Mouse (Mus musculus) heart, embryonic 15.5 days (tissue): ENCODE results near the gene Tbl1x. TPM values are rescaled to one million over a fixed set of nuclear protein-coding genes. Genes with fewer than 3 reads are reported as not detected.
"Not testable (repeated sequence)": the region's sequence is repeated elsewhere in the genome, so short reads cannot be mapped to it uniquely, and the experiment has no call there.

Source experiments
- ATAC-seq: fragments of 200-750 bp; cut with Nextera tagmentation; replicated peaks from 2 replicates; pipeline ENCODE4 v1.8.0; 2017; ENCODE audit warnings: low read depth, moderate TSS enrichment; ENCODE audit not compliant: insufficient number of reproducible peaks, insufficient read depth, low FRiP score
- H3K27ac ChIP-seq: fragments of 300-500 bp; sonication (generic); 2 replicates; pipeline ENCODE4 v1.5.1; 2015; ENCODE audit warnings: mild to moderate bottlenecking, inconsistent platforms
- H3K27me3 ChIP-seq: fragments of 300-500 bp; sonication (generic); 2 replicates; pipeline ENCODE4 v1.6.1; 2015; ENCODE audit warnings: inconsistent platforms
- H3K36me3 ChIP-seq: fragments of 300-500 bp; sonication (generic); 2 replicates; pipeline ENCODE4 v1.6.1; 2015; ENCODE audit warnings: mild to moderate bottlenecking, inconsistent platforms
- H3K4me1 ChIP-seq: fragments of 300-500 bp; sonication (generic); replicated peaks from 2 replicates; pipeline ENCODE4 v1.6.1; 2015; ENCODE audit warnings: inconsistent platforms
- H3K4me2 ChIP-seq: fragments of 300-500 bp; sonication (generic); 2 replicates; pipeline ENCODE4 v1.6.1; 2015; ENCODE audit warnings: inconsistent platforms, mild to moderate bottlenecking, moderate library complexity
- H3K4me3 ChIP-seq: fragments of 300-500 bp; sonication (generic); 2 replicates; pipeline ENCODE4 v1.5.1; 2015; ENCODE audit warnings: mild to moderate bottlenecking, inconsistent platforms
- H3K9ac ChIP-seq: fragments of 300-500 bp; sonication (generic); 2 replicates; pipeline ENCODE4 v1.6.1; 2015; ENCODE audit warnings: mild to moderate bottlenecking, inconsistent platforms
- H3K9me3 ChIP-seq: fragments of 300-500 bp; sonication (generic); replicated peaks from 2 replicates; pipeline ENCODE4 v1.6.1; 2016; ENCODE audit warnings: inconsistent platforms
- WGBS: fragments of 180-500 bp; shearing (Covaris S2); methylation state at CpG from one replicate; pipeline ENCODE4 v1.1.7; 2015; ENCODE audit warnings: mixed read lengths; 5-methylcytosine and 5-hydroxymethylcytosine counted together
- polyA plus RNA-seq: library from polyadenylated mRNA; unstranded; fragments of >200 nt; fragmentation: Nextera tagmentation; extraction: Ambion mirVana; gene quantifications from 2 replicates; pipeline ENCODE4 v1.2.1, GENCODE M21; 2015

Tbl1x gene
- polyA plus RNA-seq, 1 experiment from 2014 or later: 53.3 TPM

DNA sequence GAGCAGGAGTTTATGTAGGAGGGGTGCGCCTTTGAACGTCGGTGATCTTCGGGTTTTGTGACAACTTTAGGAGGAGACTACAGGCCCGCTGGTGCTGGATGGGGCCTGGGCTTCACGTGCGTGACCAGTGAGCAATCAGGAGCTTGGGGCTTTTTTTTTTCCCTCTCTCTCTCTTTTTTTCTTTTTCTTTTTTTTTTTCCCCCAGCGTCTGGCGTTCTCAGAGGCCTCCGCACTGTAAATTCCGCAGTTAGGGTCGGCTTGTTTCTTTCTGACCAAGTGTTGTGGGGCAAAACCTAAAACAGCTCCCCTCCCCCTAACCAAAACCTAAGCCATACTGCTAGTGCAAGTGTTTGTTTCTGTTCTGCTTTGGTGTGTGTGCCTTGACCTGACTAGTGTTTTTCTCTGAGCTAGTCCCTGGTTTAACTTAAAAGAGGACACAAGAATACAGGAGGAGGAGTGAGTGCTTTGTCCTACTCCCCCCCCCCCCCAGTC lies 1.2 kb downstream of the Tbl1x start:
- 8% methylated on average over 12 of the region's 12 CpGs for WGBS
- H3K4me2 ChIP-seq: peak overlapping the region; percentile 55
- peaks cover 30% of the 10 kb centered on the region for H3K4me1 ChIP-seq
- H3K36me3 ChIP-seq: no peaks in the 10 kb centered on the region
- H3K27ac ChIP-seq: peak overlapping the region; percentile 97
- no peaks in the 10 kb centered on the region for H3K9me3 ChIP-seq
- H3K9ac ChIP-seq: peak overlapping the region; percentile 80
- H3K27me3 ChIP-seq: no peaks in the 10 kb centered on the region
- ATAC-seq: no peak
- peak overlapping the region; percentile 71 for H3K4me3 ChIP-seq

DNA sequence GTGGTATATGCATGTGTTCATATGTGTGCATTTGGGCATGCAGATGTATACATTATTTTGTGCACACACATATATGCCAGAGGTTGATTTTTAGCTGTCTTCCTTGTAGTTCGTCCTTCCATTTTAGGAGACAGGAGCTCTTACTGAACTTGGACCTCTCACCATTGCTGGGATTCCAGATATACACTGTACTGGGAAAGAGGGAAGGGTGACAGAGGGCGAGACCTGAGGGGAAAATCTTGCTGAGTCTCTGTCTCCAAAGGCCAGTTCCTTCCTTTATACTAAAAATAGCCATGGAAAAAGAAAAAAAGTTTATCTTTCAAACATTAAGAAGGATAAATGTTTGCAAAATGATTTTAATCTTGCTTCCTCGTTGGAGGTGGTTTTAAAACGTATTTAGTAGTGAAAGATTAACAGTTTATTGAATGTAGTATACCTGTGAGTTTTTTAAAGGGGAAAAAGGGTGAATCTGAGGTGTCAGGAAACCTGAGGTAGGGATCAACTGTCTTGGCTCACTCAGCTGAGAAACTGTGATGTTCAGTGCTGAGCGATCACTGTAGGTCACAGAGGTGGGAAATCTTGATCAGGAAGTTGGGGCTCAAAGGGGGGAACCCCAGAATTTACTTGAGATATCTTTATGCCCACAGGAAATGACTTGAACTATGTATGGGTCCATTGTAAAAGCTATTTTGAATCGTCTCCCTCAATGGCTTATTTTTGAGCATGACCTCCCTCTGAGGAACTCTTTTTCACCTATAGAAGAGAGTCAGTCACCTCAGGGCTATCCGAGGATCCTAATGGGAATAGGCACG lies 6.7 kb downstream of the Tbl1x start:
- H3K4me1 ChIP-seq: peaks cover 26% of the 10 kb centered on the region
- no peaks in the 10 kb centered on the region for H3K9me3 ChIP-seq
- no peaks in the 10 kb centered on the region for H3K36me3 ChIP-seq
- no peaks in the 10 kb centered on the region for H3K27me3 ChIP-seq
- H3K4me2 ChIP-seq: no peak overlapping the region
- peak overlapping the region; percentile 27; the same call in 1 of the 2 replicates for H3K27ac ChIP-seq
- WGBS: 35% methylated on average over 8 of the region's 8 CpGs
- H3K4me3 ChIP-seq: no peak overlapping the region
- no peak overlapping the region for H3K9ac ChIP-seq
- no peak for ATAC-seq

DNA sequence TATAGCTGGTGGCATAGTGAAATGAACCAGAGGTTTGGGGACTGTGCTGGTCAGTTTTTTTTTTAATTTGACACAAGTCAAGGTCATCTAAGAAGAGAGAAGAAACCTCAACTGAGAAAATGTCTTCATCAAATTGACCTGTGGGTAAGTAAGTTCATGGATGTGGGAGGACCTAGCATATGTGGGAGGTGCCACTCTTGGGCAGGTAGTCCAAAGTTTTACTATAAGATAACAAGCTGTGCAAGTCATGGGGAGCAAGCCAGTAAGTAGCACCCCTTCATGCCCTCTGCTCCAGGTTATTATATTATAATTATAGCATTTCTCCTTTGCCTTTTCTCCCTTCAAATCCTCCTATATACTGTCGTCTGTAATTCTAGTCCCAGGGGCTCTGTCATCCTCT lies 8.1 kb downstream of the Tbl1x start:
- Histone ChIP-seq H3K4me1 (peaks cover 31% of the 10 kb centered on the region), H3K36me3 (no peaks in the 10 kb centered on the region), H3K4me3 (no peak overlapping the region), H3K9me3 (no peaks in the 10 kb centered on the region), H3K4me2 (no peak overlapping the region), H3K27me3 (no peaks in the 10 kb centered on the region), H3K27ac (no peak overlapping the region), H3K9ac (no peak overlapping the region)
- WGBS: 50% methylated on average over 1 of the region's 1 CpGs
- no peak for ATAC-seq

DNA sequence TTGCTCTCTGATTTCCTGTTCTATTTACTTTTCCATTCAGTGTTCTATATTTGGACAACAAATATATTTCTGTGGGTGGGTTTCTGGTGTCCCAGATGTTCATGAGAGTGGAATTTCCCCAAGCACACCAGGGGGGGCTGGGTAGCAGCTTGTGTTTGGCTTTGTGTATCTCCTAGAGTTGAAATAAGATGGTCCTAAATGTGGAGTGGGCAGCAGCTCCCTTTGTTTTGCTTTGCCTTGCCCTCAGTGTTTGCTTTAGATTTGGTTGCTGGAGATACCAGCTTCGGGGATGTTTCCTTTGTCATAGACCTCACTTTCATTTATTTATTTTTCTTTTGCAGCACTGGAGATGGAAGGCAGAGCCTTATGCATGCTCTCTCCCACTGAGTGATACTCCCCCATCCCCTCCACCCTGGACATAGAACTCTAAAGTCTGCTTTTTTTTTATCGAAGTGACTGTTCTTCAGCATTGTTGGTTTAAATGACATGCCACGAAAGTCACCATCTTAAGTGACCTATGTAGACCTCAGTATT lies 12.1 kb downstream of the Tbl1x start:
- Histone ChIP-seq H3K9ac (no peak overlapping the region), H3K27ac (no peak overlapping the region), H3K4me3 (no peak overlapping the region), H3K36me3 (no peaks in the 10 kb centered on the region), H3K4me2 (no peak overlapping the region), H3K9me3 (no peaks in the 10 kb centered on the region), H3K27me3 (no peaks in the 10 kb centered on the region), H3K4me1 (peaks cover 11% of the 10 kb centered on the region)
- ATAC-seq: no peak
- 39% methylated on average over 3 of the region's 3 CpGs for whole genome bisulfite sequencing

DNA sequence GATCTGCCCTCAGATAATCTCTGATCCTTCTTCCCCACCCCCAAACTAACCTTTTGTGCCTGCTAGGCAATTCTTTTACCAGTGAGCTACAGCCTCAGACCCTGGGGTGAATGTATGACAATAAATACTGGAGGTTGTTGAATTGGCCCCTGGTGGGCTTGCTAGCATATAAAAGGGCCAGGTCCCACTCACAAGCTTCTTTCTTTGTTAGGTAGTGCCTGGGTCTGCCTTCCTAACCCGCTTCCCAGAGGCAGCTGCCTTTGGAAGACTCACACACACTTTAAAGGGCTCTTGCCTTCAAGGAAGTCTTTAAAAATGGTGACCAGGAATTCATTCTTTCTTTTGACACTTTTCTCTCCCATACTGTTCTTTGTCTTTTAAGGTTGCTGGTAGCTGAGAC lies 14.4 kb downstream of the Tbl1x start:
- 73% methylated on average over 1 of the region's 1 CpGs for WGBS
- Histone ChIP-seq H3K9me3 (no peaks in the 10 kb centered on the region), H3K4me1 (peaks cover 9% of the 10 kb centered on the region; the same call in 1 of the 2 replicates), H3K36me3 (no peaks in the 10 kb centered on the region), H3K4me2 (no peak overlapping the region), H3K4me3 (no peak overlapping the region), H3K27me3 (no peaks in the 10 kb centered on the region), H3K27ac (no peak overlapping the region), H3K9ac (no peak overlapping the region)
- ATAC-seq: no peak

DNA sequence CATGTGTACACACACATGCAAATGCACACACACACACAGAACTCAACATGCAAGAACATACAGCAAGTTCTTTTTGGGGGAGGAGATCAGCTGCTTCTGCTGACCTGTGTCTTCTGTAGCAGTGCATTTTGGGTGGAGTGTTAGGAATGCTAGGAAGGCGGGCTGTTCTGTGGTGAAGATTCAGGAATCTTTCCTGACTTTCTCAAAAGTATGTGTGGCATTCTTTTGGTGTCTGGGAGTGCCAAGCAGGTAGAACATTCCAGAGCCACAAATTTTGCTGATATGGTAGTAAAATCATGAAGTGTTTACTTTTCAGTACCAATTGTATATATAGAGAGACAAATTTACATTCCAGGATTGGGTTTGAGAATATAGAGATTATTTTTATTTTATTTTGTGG lies 17.6 kb downstream of the Tbl1x start:
- H3K4me1 ChIP-seq: peaks cover 10% of the 10 kb centered on the region; the same call in 1 of the 2 replicates
- no peaks in the 10 kb centered on the region for H3K27me3 ChIP-seq
- no peak overlapping the region for H3K9ac ChIP-seq
- ATAC-seq: no peak
- no peak overlapping the region for H3K27ac ChIP-seq
- WGBS: 77% methylated on average over 1 of the region's 1 CpGs
- no peak overlapping the region for H3K4me3 ChIP-seq
- no peak overlapping the region for H3K4me2 ChIP-seq
- no peaks in the 10 kb centered on the region for H3K36me3 ChIP-seq
- no peaks in the 10 kb centered on the region for H3K9me3 ChIP-seq

DNA sequence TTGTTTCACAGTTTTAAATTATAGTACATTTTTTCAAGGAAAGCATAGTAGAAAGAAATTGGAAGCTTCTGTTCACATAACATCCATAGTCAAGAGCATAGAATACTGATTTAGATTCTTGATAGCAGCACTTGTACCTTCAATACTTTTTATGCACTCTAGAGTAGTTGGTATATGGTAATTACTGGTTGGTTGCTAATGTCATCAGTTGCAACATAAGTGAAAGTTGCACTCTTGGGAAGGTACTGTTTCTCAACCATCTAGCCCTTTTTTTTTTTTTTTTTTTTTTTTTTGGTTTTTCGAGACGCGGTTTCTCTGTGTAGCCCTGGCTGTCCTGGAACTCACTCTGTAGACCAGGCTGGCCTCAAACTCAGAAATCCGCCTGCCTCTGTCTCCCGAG lies 20.2 kb downstream of the Tbl1x start:
- no peaks in the 10 kb centered on the region for H3K9me3 ChIP-seq
- H3K4me3 ChIP-seq: no peak overlapping the region
- WGBS: 82% methylated on average over 2 of the region's 5 CpGs
- no peak for ATAC-seq
- H3K4me1 ChIP-seq: peaks cover 11% of the 10 kb centered on the region; the same call in 1 of the 2 replicates
- no peak overlapping the region for H3K27ac ChIP-seq
- no peak overlapping the region for H3K4me2 ChIP-seq
- H3K27me3 ChIP-seq: no peaks in the 10 kb centered on the region
- no peaks in the 10 kb centered on the region for H3K36me3 ChIP-seq
- no peak overlapping the region for H3K9ac ChIP-seq

DNA sequence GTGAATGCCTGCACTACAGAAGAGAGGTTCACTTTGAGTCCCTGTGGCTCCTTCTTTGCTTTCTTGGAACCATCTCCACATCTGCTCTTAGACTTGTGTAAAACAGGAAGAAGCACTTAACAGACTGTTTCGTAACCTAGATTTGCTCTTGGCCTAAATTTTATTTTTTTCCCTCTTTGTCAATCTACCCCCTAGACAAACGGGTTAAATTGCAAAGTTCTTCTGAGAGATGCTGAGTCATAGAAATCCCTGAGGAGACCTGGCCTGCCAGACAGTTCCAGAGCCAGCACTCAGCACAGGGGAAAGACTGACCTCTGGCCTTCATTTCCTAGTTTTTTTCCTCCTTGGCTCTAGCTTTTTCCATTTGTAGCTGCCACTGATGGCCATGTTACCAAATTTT lies 23.1 kb downstream of the Tbl1x start:
- no peak overlapping the region for H3K4me3 ChIP-seq
- 36% methylated on average over 2 of the region's 2 CpGs for WGBS
- H3K36me3 ChIP-seq: no peaks in the 10 kb centered on the region
- H3K27me3 ChIP-seq: no peaks in the 10 kb centered on the region
- no peak overlapping the region for H3K9ac ChIP-seq
- no peak overlapping the region for H3K27ac ChIP-seq
- no peak for ATAC-seq
- peaks cover 11% of the 10 kb centered on the region; the same call in 1 of the 2 replicates for H3K4me1 ChIP-seq
- no peaks in the 10 kb centered on the region for H3K9me3 ChIP-seq
- no peak overlapping the region for H3K4me2 ChIP-seq

DNA sequence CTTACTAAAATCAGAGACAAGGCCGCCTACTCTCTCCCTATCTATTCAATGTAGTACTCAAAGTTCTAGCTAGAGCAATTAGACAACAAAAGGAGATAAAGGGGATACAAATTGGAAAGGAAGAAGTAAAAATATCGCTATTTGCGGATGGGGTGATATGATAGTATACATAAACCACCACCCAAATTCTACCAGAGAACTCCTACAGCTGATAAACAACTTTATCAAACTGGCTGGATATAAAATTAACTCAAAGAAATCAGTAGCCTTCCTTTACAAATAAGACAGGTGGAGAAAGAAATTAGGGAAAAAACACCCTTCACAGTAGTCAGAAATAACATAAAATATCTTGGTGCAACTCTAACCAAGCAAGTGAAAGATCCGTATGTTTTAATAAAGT lies 29.0 kb downstream of the Tbl1x start:
- not testable (repeated sequence) for H3K27me3 ChIP-seq, H3K36me3 ChIP-seq, H3K27ac ChIP-seq, H3K4me3 ChIP-seq, H3K9ac ChIP-seq, H3K4me2 ChIP-seq, H3K4me1 ChIP-seq, H3K9me3 ChIP-seq, ATAC-seq
- WGBS: 68% methylated on average over 4 of the region's 4 CpGs

DNA sequence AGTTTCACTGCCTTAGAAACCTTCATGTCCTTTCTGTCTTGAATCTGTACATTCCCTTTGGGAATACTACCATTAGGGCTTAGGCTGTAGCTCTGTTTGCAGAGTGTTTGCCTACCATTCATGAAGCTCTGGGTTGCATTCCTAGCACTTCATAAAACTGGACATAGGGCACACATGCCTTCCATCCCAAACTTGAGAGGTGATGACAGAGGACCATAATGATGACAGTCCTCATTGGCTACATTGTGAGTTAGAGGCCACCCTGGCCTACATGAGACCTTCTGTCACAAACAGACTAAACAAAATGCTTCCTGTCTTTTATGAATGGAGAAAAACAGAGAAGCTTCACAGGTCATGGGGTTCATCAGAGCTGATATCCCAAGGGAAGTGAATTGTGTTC lies 33.2 kb downstream of the Tbl1x start:
- Histone ChIP-seq H3K4me1 (peaks cover 35% of the 10 kb centered on the region), H3K9ac (no peak overlapping the region), H3K4me2 (no peak overlapping the region), H3K9me3 (no peaks in the 10 kb centered on the region), H3K27ac (no peak overlapping the region), H3K27me3 (no peaks in the 10 kb centered on the region), H3K4me3 (no peak overlapping the region), H3K36me3 (no peaks in the 10 kb centered on the region)
- ATAC-seq: no peak

DNA sequence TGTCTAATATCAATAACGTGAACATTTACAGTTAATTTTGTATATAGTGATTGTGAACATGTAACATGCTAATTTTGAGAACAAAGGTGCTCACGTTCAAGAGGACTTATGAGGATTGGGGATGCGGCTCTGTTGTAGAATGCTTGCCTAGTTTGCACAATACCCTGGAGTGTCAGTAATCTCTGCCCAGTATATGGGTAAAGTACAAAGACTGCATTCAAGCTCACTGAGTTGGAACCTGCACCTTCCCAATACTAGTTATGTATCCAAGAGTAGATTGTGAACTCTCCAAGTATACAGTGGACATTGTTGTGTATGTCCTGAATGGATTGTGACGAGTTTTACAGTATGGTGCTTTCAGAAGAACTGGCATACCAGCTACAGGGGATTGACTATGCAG lies 33.7 kb downstream of the Tbl1x start:
- Histone ChIP-seq H3K27me3 (no peaks in the 10 kb centered on the region), H3K9ac (no peak overlapping the region), H3K4me3 (no peak overlapping the region), H3K4me1 (peaks cover 40% of the 10 kb centered on the region), H3K27ac (no peak overlapping the region), H3K9me3 (no peaks in the 10 kb centered on the region), H3K36me3 (no peaks in the 10 kb centered on the region), H3K4me2 (no peak overlapping the region)
- ATAC-seq: no peak
- 71% methylated on average over 4 of the region's 4 CpGs for WGBS
